Mouse (Mus musculus): ENCODE measurements around the gene Iqsec1.

Iqsec1 gene

GRCm38 (mm10) chr6:90704705-90705344 is 283.7 kb downstream of the Iqsec1 start:
- no peak for DNase-seq (ENCODE audit: low spot score)

- DNase-seq (ENCODE audit: low spot score): no peak
Observed at GRCm38 (mm10) chr6:90703782-90704181, 284.7 kb downstream of the Iqsec1 start.

GRCm38 (mm10) chr6:90702837-90703735 is 285.4 kb downstream of the Iqsec1 start:
- no peak for DNase-seq (ENCODE audit: low spot score)

- no peak for DNase-seq (ENCODE audit: low spot score)
Observed at GRCm38 (mm10) chr6:90702197-90702596, 286.3 kb downstream of the Iqsec1 start.

- DNase-seq (ENCODE audit: low spot score): no peak
Observed at GRCm38 (mm10) chr6:90701391-90701790, 287.1 kb downstream of the Iqsec1 start.

- DNase-seq (ENCODE audit: low spot score): no peak
Observed at GRCm38 (mm10) chr6:90700737-90701136, 287.7 kb downstream of the Iqsec1 start.

GRCm38 (mm10) chr6:90700068-90700467 is 288.4 kb downstream of the Iqsec1 start:
- DNase-seq (ENCODE audit: low spot score): no peak

GRCm38 (mm10) chr6:90698843-90699242 is 289.6 kb downstream of the Iqsec1 start:
- no peak for DNase-seq (ENCODE audit: low spot score)

GRCm38 (mm10) chr6:90695754-90696153 is 292.7 kb downstream of the Iqsec1 start:
- no peak for DNase-seq (ENCODE audit: low spot score)

GRCm38 (mm10) chr6:90692404-90692803 is 296.1 kb downstream of the Iqsec1 start:
- DNase-seq (ENCODE audit: low spot score): no peak

- DNase-seq (ENCODE audit: low spot score): no peak
Observed at GRCm38 (mm10) chr6:90691935-90692334, 296.6 kb downstream of the Iqsec1 start.

- DNase-seq (ENCODE audit: low spot score): no peak
Observed at GRCm38 (mm10) chr6:90689500-90689899, 299.0 kb downstream of the Iqsec1 start.

GRCm38 (mm10) chr6:90688742-90689141 is 299.7 kb downstream of the Iqsec1 start:
- no peak for DNase-seq (ENCODE audit: low spot score)

- no peak for DNase-seq (ENCODE audit: low spot score)
Observed at GRCm38 (mm10) chr6:90688003-90688402, 300.5 kb downstream of the Iqsec1 start.

GRCm38 (mm10) chr6:90686812-90687211 is 301.7 kb downstream of the Iqsec1 start:
- no peak for DNase-seq (ENCODE audit: low spot score)

- peak; percentile 32 for DNase-seq (ENCODE audit: low spot score)
Observed at GRCm38 (mm10) chr6:90683831-90684532, 304.5 kb downstream of the Iqsec1 start.

- DNase-seq (ENCODE audit: low spot score): no peak
Observed at GRCm38 (mm10) chr6:90680401-90680800, 308.1 kb downstream of the Iqsec1 start.

GRCm38 (mm10) chr6:90678759-90679158 is 309.7 kb downstream of the Iqsec1 start:
- DNase-seq (ENCODE audit: low spot score): peak; percentile 23

GRCm38 (mm10) chr6:90668693-90669092 is 319.8 kb downstream of the Iqsec1 start:
- no peak for DNase-seq (ENCODE audit: low spot score)

- peak; percentile 15 for DNase-seq (ENCODE audit: low spot score)
Observed at GRCm38 (mm10) chr6:90663736-90664135, 324.7 kb downstream of the Iqsec1 start.

- DNase-seq (ENCODE audit: low spot score): no peak
Observed at GRCm38 (mm10) chr6:90662148-90662547, 326.3 kb downstream of the Iqsec1 start.

- no peak for DNase-seq (ENCODE audit: low spot score)
Observed at GRCm38 (mm10) chr6:90661029-90661399, 327.5 kb downstream of the Iqsec1 start.

Measured in yolk sac, embryonic 10.5 days (tissue).